Mouse (Mus musculus): ENCODE results near the gene Gse1.

Gene Gse1

DNA sequence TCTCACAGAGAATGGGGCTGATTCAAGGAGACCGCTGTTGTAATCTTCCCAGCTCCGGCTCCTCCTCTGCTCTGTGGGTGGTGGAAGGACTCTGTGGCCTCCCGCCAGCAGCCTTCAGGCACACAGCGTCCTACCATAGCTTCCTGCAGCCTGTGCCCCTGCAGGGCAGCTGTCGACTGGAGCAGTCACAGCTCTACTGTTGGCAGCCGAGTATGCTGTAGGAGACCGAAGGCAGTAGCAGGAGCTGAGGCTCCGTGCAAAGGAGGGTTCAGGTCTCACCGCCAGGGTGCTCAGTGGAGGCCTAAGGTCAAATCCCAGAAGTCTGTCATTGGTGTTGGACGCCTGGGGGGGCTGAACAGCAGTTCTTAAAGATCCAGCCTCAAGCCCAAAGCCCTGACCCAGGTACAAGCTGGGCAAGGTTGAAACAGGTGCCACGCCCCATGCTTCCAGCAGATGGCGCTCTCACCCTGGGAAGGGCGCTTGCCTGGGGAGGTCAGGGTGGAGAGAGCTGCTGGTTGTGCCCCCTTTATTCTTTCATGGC, 72.4 kb downstream of the Gse1 start:
- DNase-seq, result peak; percentile 85

- DNase-seq, result peak; percentile 50
These were observed 74.9 kb downstream of the Gse1 start for GRCm38 (mm10) chr8:120302941-120303675.

DNA sequence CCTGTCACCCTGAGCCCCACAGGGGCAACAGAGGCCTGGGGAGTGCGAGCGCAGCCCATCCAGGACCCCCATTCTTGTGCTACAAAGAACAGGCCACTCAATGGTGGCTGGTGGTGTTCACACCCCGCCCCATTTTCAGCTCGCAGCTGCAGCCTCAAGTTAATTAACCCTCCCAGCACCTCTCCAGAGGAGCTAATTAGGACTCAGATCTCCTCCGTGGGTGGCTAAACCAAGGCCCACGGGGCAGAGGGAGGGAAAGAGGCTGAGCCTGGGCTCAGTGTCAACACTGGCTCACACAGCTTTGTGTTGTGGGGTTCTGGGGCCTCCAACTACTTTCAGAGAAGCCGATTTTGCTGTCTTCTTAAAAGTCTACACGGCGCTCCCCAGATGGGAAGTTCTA, 75.8 kb downstream of the Gse1 start:
- peak; percentile 91 for DNase-seq

- DNase-seq, result peak; percentile 82
These were observed 77.6 kb downstream of the Gse1 start for GRCm38 (mm10) chr8:120305800-120306385.

DNA sequence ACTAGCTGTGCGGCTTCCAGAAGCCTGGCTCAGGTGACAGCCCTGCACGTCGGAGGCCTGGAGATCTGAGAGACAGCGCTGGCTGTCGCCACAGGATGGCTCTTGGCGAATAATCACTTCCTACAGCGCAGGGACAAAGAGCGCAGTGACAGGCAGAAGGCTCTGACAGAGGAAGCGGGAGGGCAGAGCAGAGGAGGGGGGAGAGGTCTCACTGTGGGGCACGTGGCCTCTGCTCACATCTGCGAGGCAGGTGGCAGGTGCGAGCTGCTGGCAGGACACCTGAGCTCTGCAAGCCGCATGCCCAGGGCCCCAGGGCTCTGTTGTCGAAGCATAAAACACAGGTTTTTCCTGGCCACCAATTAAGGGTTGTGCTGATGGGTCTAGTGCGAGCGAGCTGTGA, 78.8 kb downstream of the Gse1 start:
- DNase-seq, result peak; percentile 82

GRCm38 (mm10) chr8:120307528-120307927, 79.3 kb downstream of the Gse1 start:
- DNase-seq, result no peak

GRCm38 (mm10) chr8:120308131-120308530, 79.9 kb downstream of the Gse1 start:
- peak; percentile 34 for DNase-seq

GRCm38 (mm10) chr8:120308553-120308952, 80.3 kb downstream of the Gse1 start:
- DNase-seq, result peak; percentile 37

DNA sequence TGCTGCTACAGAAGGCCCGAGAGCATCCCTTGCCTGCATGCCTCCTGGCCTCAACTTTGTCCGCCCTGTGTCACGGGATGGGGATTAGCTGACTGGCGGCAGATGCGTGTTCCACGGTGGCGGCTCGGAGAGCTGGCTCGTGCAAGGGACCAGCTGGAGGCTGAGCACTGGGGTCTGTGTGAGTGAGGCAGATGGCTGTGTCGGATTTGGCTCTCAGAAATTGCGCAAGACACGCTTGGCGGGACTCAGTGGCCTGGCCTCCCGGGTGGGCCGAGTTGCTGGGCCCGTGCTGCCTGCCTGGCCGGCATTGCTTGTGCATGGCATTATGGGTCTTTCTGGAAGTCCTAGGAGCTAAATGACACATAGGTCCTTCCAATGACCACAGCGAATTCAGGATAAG, 81.1 kb downstream of the Gse1 start:
- DNase-seq, result peak; percentile 94

- no peak for DNase-seq
These were observed 81.8 kb downstream of the Gse1 start for GRCm38 (mm10) chr8:120310063-120310462.

- DNase-seq, result no peak
These were observed 84.2 kb downstream of the Gse1 start for GRCm38 (mm10) chr8:120312452-120312851.

- DNase-seq, result no peak
These were observed 85.4 kb downstream of the Gse1 start for GRCm38 (mm10) chr8:120313674-120314073.

GRCm38 (mm10) chr8:120314932-120315331, 86.7 kb downstream of the Gse1 start:
- peak; percentile 71 for DNase-seq

DNA sequence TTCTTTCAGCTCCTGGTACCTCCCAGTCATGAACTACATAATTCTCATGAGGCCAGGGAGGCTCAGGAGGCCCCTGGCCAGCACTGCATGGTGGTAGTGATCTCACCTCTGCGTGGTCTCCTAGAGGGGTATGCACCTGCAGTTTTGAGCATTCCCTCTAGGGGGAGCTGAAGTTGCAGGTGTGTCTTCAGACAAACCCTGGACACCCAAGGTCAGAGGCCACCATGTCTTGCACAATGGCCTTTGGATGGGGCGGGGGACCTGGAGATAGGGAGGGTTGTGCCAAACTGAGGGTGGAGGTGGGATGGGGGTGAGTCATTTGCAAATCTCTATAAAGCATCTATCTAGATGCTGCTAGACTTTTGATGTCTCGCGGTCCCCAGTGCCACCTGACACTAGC, 87.4 kb downstream of the Gse1 start:
- peak; percentile 37 for DNase-seq

DNA sequence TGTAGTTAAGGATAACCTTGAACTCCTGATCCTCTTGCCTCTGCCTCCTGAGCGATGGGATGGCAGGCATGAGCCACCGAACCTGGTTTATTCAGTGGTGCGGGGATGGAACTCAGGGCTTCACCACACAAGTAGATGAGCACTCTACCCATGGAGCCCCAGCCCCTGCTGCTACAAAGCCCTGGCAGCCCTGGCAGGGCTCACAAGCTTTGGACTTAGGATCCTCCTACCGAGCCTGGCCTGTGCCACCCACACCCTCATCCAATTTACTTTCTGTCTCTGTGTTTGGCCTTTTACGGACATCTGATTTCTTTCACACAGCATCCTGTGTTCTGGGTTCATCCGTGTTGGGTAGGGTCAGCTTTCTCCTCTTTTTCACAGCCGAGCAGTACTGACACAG, 88.5 kb downstream of the Gse1 start:
- DNase-seq, result no peak

DNA sequence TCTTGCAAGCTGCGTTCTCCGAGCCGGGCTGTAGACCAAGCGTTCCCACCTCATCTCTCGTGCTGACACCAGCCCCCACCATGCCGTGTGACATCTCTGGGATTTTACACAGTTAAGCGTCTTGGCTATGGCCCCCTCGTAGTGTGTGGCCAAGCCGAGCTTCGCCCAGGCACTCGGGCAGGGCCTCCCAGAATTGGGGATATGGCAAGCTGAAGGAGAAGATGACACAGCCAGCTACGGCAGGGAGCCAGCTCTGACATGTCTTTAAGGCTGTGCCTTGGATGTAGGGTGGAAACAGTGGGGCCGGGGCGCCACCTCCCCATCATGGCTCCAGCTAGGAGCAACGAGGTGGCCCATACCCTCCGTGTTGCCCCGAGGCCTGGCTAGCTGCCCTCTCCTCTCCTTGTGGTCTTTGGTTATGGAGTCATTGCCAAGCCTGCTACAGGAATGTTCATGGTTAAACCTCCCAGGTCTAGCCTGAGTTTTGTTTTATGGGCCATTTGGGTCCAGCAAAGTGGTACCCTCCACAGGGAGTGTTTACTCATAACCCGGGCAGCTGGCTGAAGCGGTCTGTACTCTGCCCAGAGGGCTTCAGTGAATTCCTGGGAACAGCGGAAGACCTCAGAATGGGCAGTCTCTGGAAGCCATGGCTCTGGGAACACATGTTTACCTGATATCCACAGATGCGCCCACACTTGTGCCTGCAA, 89.0 kb downstream of the Gse1 start:
- no peak for DNase-seq

GRCm38 (mm10) chr8:120318476-120318991, 90.3 kb downstream of the Gse1 start:
- DNase-seq, result peak; percentile 57

DNA sequence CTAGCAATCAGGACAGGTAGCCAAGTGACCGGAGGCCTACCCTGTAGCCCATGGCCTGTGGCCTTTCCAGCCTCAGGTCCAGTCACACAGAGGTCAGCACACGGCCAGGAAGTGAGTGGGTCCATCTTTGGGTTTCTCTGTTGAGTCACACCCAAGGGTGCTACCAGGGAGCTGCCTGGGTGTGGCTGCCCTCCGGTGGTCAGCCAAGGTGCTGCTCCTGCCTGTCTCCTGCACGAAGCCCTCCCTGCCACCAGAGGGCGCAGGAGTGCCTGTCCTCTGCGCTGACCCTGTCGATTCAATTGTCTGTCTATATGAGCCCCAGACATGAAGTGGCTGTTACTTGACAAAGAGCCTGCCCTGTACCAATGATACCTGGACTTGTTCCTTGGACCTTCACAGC, 91.2 kb downstream of the Gse1 start:
- DNase-seq, result peak; percentile 87

DNA sequence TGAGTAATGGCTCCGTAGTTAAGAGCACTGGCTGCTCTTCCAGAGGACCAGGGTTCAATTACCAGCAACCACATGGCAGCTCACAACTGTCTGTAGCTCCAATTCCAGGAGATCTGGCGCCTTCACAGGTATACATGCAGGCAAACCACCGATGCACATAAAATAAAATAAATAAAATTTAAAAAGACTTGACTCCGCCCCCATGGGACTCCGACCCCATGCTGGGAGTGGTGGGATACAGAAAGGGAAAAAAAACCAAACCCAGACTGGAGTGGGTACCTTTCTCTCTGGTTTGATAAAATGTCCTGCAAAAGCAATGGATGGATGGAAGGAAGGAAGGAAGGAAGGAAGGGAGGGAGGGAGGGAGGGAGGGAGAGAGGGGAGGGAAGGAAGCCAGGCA, 91.9 kb downstream of the Gse1 start:
- no peak for DNase-seq

GRCm38 (mm10) chr8:120321724-120322123, 93.5 kb downstream of the Gse1 start:
- DNase-seq, result peak; percentile 63

GRCm38 (mm10) chr8:120322956-120323448, 94.7 kb downstream of the Gse1 start:
- peak; percentile 98 for DNase-seq

DNA sequence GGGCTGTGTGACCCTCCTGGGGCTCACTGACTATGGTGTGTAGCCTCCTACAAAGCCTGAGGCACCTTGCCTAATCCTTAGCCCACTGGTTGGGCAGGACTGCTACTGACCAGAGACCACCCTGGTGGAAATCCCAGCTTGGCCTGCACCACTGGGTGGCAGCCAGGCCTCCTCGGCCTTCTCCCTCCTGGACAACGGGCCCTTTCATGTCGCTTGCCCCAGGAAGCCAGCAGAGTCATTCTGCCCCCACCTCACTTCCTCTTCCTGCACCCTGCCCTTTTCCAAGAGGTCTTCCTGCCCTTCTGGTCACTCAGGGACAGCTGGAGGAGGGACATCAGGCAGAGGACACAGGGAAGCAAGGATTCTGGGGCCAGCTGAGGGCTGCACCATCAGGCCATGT, 96.3 kb downstream of the Gse1 start:
- peak; percentile 46 for DNase-seq

- peak; percentile 51 for DNase-seq
These were observed 97.0 kb downstream of the Gse1 start for GRCm38 (mm10) chr8:120325172-120325767.

All from retina, postnatal 1 day (tissue).